Mouse (Mus musculus) lung, embryonic 16.5 days (tissue): Measurements from ENCODE around the gene Nfrkb. TPM values are rescaled to one million over a fixed set of nuclear protein-coding genes. Genes with fewer than 3 reads are reported as not detected.
A peak's percentile ranks its signal among the peaks of the same experiment; 100 is the strongest.

ENCODE experiments used
- ATAC-seq: fragments of 200-750 bp; cut with Nextera tagmentation; 2 replicates; pipeline ENCODE4 v1.8.0; 2017; ENCODE audit warnings: low read depth, mild to moderate bottlenecking, moderate library complexity
- H3K27ac ChIP-seq: fragments of 300-500 bp; sonication (generic); 2 replicates; pipeline ENCODE4 v1.5.1; 2014; ENCODE audit warnings: mild to moderate bottlenecking, control low read depth, low read length
- H3K27me3 ChIP-seq: fragments of 300-500 bp; sonication (generic); 2 replicates; pipeline ENCODE4 v1.6.1; 2014; ENCODE audit warnings: low read depth, low read length, mixed read lengths; ENCODE audit not compliant: control insufficient read depth, insufficient read depth
- H3K36me3 ChIP-seq: fragments of 300-500 bp; sonication (generic); 2 replicates; pipeline ENCODE4 v1.6.1; 2014; ENCODE audit warnings: low read length; ENCODE audit not compliant: control insufficient read depth, insufficient read depth
- H3K4me1 ChIP-seq: fragments of 300-500 bp; sonication (generic); replicated peaks from 2 replicates; pipeline ENCODE4 v1.6.1; 2014; ENCODE audit warnings: low read length, mixed read lengths; ENCODE audit not compliant: control insufficient read depth, insufficient read depth
- H3K4me2 ChIP-seq: fragments of 300-500 bp; sonication (generic); 2 replicates; pipeline ENCODE4 v1.6.1; 2014; ENCODE audit warnings: low read depth, low read length, control low read depth
- H3K4me3 ChIP-seq: fragments of 300-500 bp; sonication (generic); 2 replicates; pipeline ENCODE4 v1.5.1; 2014; ENCODE audit warnings: mild to moderate bottlenecking, low read length, control low read depth
- H3K9ac ChIP-seq: fragments of 300-500 bp; sonication (generic); 2 replicates; pipeline ENCODE4 v1.6.1; 2014; ENCODE audit warnings: low read length, control low read depth
- H3K9me3 ChIP-seq: fragments of 300-500 bp; sonication (generic); 2 replicates; pipeline ENCODE4 v1.6.1; 2016; ENCODE audit warnings: low read length; ENCODE audit not compliant: control insufficient read depth
- WGBS: fragments of 180-500 bp; shearing (Covaris S2); extraction: QIAGEN DNeasy Blood & Tissue Kit; methylation state at CpG from one replicate; pipeline ENCODE4 v1.1.7; 2014; 5-methylcytosine and 5-hydroxymethylcytosine counted together
- polyA plus RNA-seq: library from polyadenylated mRNA; unstranded; fragments of >200 nt; fragmentation: Nextera tagmentation; extraction: Ambion mirVana; gene quantifications from 2 replicates; pipeline ENCODE4 v1.2.1, GENCODE M21; 2015

Gene Nfrkb
- polyA plus RNA-seq, 1 experiment from 2014 or later, result 20.8 TPM

DNA sequence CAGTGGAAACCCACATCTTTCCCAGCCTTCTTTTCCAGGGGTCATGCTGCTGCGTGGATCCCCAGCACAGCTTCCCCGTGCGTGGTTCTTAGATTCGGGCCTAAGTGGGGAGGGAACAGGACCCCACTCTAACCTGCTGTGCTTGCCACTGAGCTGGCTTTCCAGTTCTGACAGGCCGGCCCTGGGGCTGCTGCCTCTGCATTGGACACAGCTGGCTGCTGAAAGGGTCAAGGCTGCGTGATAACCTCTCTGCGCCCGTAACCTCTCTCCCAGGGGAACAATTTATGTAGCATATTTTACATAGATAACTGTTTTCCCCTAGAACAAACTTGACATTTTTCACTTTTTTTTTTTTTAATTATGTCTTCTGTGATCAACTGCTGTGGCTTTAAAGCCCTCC lies 20.9 kb upstream of the Nfrkb start:
- H3K27ac ChIP-seq, result no peak overlapping the region
- peaks cover 8% of the 10 kb centered on the region; the same call in 1 of the 2 replicates for H3K36me3 ChIP-seq
- H3K27me3 ChIP-seq, result no peaks in the 10 kb centered on the region
- H3K9ac ChIP-seq, result no peak overlapping the region
- H3K4me3 ChIP-seq, result no peak overlapping the region
- H3K4me2 ChIP-seq, result no peak overlapping the region
- no peak for ATAC-seq
- peaks cover 13% of the 10 kb centered on the region; the same call in 1 of the 2 replicates for H3K4me1 ChIP-seq
- no peaks in the 10 kb centered on the region for H3K9me3 ChIP-seq
- 65% methylated on average over 8 of the region's 8 CpGs for WGBS

DNA sequence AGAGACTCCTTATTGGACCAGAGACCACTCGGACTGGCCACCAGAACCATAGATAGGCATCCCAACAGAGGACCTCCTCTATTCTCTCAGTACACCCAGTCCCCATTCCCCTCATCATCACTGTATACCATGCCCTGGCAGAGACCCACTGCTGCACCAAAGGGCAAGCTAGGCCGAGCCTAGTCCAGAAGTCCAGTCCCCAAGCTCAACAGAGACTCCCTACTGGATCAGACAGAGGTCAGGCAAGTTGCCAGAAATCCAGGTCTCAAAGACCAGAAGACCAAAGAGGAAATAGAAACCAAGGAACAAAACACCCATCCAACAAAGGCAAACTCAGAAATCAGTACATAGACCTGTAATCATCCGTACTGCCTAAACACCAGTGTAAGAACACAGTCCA lies 14.3 kb upstream of the Nfrkb start:
- no peaks in the 10 kb centered on the region for H3K27me3 ChIP-seq
- ATAC-seq, result no peak
- WGBS, result 91% methylated on average over 3 of the region's 3 CpGs

DNA sequence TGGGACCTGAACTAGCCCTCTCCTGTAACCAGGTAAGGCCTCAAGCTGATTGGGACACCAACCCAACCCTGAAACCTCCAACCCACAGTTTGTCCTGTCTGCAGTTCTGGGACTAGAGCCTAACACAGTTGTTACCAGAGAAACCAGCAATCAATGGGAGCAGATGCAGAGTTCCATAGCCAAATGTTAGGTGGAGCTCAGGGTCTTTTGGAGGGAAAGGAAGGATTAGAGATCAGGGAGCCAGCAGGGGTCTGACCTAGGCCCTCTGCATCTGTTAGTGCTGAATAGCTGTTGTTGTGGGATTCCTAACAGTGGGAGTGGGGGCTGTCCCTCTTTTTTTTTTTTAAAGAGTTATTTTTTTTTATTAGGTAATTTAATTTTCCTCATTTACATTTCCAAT lies 9.3 kb upstream of the Nfrkb start:
- no peaks in the 10 kb centered on the region for H3K9me3 ChIP-seq
- peaks cover 3% of the 10 kb centered on the region; the same call in 1 of the 2 replicates for H3K36me3 ChIP-seq
- ATAC-seq, result no peak
- no peak overlapping the region for H3K4me2 ChIP-seq
- H3K4me1 ChIP-seq, result no peaks in the 10 kb centered on the region
- no peak overlapping the region for H3K9ac ChIP-seq
- H3K27me3 ChIP-seq, result no peaks in the 10 kb centered on the region
- no peak overlapping the region for H3K27ac ChIP-seq
- no peak overlapping the region for H3K4me3 ChIP-seq

More for the DNA sequence above, 14.3 kb upstream of the Nfrkb start:
- Histone ChIP-seq H3K9ac (no peak overlapping the region), H3K27ac (no peak overlapping the region), H3K9me3 (no peaks in the 10 kb centered on the region), H3K36me3 (peaks cover 7% of the 10 kb centered on the region; the same call in 1 of the 2 replicates), H3K4me1 (no peaks in the 10 kb centered on the region), H3K4me3 (no peak overlapping the region), H3K4me2 (no peak overlapping the region)

- Histone ChIP-seq H3K9ac (no peak overlapping the region; the same call in 1 of the 2 replicates), H3K27me3 (no peaks in the 10 kb centered on the region), H3K27ac (no peak overlapping the region), H3K4me2 (0 out of 2 replicates have a peak overlapping the region, but pooled peaks have one; percentile 75), H3K36me3 (no peaks in the 10 kb centered on the region), H3K9me3 (no peaks in the 10 kb centered on the region), H3K4me1 (peaks cover 12% of the 10 kb centered on the region), H3K4me3 (no peak overlapping the region)
- no peak for ATAC-seq
- WGBS, result 74% methylated on average over 17 of the region's 17 CpGs
Observed at GRCm38 (mm10) chr9:31384786-31385499, 1.0 kb upstream of the Nfrkb start.

GRCm38 (mm10) chr9:31385500-31385869 lies 507 bp upstream of the Nfrkb start:
- WGBS, result 13% methylated on average over 4 of the region's 4 CpGs
- Histone ChIP-seq H3K27ac (no peak overlapping the region), H3K9me3 (no peaks in the 10 kb centered on the region), H3K4me3 (peak overlapping the region; percentile 86), H3K4me2 (peak overlapping the region; percentile 75), H3K27me3 (no peaks in the 10 kb centered on the region), H3K9ac (peak overlapping the region; percentile 86), H3K36me3 (peaks cover 1% of the 10 kb centered on the region; the same call in 1 of the 2 replicates), H3K4me1 (peaks cover 12% of the 10 kb centered on the region)
- peak; percentile 20; the same call in 1 of the 2 replicates for ATAC-seq

DNA sequence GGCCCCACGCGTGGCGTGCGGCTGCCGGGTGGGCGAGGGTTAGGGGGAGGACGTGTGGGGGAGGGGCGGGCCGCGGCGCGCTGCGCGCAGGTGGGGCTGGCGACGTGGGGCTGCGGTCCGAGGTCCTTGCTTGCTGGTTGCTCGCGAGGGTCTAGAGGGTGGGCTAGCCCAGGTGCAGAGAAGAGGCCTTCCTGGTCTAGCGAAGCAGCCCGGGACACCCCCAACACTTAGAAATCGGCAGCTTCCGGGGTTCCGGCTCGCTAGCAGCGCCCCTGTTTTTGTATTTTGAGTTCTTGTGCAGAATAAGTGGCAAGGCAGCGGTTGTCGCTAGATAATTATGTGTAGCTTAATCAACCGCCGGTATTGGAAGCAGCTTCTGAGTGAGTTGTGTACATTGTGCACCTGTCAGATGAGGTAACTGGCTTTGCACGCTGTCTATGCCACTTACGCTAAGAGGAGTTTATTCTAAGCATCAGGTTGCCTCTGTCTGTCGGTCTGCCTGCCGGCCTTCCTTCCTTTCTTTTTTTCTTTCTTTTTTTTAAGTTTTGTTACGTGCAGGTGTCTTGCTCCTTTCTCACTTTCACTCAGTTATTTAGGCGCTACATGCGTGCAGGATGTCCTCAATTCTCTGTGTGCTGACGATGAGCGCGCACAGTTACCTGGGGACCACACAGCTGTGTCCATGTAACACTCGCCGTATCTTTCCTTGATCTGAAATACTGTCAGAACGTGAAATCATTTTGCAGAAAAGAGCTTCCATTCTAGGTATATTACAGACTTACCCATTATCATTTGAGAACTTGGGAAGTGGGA lies 582 bp downstream of the Nfrkb start:
- Histone ChIP-seq H3K27ac (peak overlapping the region; percentile 37; the same call in 1 of the 2 replicates), H3K4me1 (peaks cover 12% of the 10 kb centered on the region), H3K9ac (peak overlapping the region; percentile 86), H3K4me3 (peak overlapping the region; percentile 86), H3K4me2 (peak overlapping the region; percentile 75), H3K27me3 (no peaks in the 10 kb centered on the region), H3K36me3 (peaks cover 4% of the 10 kb centered on the region; the same call in 1 of the 2 replicates), H3K9me3 (no peaks in the 10 kb centered on the region)
- 9% methylated on average over 36 of the region's 44 CpGs for WGBS
- ATAC-seq, result peak; percentile 66

- 80% methylated on average over 5 of the region's 5 CpGs for WGBS
- H3K36me3 ChIP-seq, result peaks cover 9% of the 10 kb centered on the region; the same call in 1 of the 2 replicates
- H3K4me1 ChIP-seq, result peaks cover 12% of the 10 kb centered on the region
- H3K4me2 ChIP-seq, result peak overlapping the region; percentile 75
- no peaks in the 10 kb centered on the region for H3K27me3 ChIP-seq
- no peak overlapping the region for H3K27ac ChIP-seq
- ATAC-seq, result no peak
- peak overlapping the region; percentile 86 for H3K4me3 ChIP-seq
- H3K9ac ChIP-seq, result no peak overlapping the region; the same call in 1 of the 2 replicates
- no peaks in the 10 kb centered on the region for H3K9me3 ChIP-seq
Observed at GRCm38 (mm10) chr9:31387206-31387605, 1.2 kb downstream of the Nfrkb start.

DNA sequence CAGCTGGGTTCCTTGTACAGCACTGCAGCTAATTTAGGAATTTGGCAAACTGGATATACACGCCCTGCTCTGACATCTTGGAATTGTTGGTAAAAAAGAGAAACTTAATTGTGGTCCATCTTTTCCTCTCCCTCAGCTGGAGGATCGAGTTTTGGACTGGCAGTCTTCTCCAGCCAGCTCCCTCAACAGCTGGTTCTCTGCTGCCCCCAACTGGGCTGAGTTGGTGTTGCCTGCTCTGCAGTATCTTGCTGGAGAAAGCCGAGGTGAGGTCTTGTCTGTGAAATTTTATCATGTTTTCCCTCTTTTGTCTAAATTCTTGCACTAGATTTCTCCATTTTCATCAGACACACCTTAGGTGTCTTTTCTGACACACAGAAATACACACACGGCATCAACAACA lies 14.4 kb downstream of the Nfrkb start:
- Histone ChIP-seq H3K9ac (no peak overlapping the region), H3K4me1 (no peaks in the 10 kb centered on the region), H3K9me3 (no peaks in the 10 kb centered on the region), H3K27ac (no peak overlapping the region), H3K4me3 (no peak overlapping the region), H3K4me2 (no peak overlapping the region), H3K36me3 (peaks cover 61% of the 10 kb centered on the region), H3K27me3 (no peaks in the 10 kb centered on the region)
- 41% methylated on average over 4 of the region's 4 CpGs for WGBS
- no peak; the same call in 1 of the 2 replicates for ATAC-seq

DNA sequence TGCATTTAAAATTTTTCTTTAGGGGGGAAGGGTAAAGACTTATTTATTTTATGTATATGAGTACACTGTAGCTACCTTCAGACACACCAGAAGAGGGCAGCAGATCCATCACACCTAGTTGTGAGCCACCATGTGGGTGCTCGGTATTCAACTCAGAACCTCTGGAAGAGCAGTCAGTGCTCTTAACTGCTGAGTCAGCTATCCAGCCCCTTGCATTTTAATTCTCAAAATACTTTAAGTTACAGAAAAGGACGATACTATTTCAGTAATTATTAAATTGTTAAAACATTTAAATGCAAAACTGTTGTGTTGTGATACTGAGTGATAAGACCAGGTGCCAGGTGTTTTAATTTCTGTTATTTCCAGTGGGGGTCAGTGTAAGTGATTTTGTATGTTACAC lies 18.3 kb downstream of the Nfrkb start:
- Histone ChIP-seq H3K4me3 (no peak overlapping the region), H3K4me1 (no peaks in the 10 kb centered on the region), H3K9me3 (no peaks in the 10 kb centered on the region), H3K9ac (no peak overlapping the region), H3K27ac (no peak overlapping the region), H3K27me3 (no peaks in the 10 kb centered on the region), H3K36me3 (peaks cover 50% of the 10 kb centered on the region), H3K4me2 (no peak overlapping the region)
- ATAC-seq, result no peak
- WGBS, result 85% methylated on average over 2 of the region's 2 CpGs
